Mouse (Mus musculus) testis, adult 10 weeks (tissue): ENCODE data around the gene Pus1. TPM values are rescaled to one million over a fixed set of nuclear protein-coding genes. Genes with fewer than 3 reads are reported as not detected.

Experiments
- polyA plus RNA-seq: library from polyadenylated mRNA; stranded (reverse); fragments of 350-450 nt; fragmentation: Illumina TruSeq; extraction: RNeasy Lipid Tissue Mini Kit (QIAGEN cat#74804); gene quantifications from one replicate; pipeline ENCODE4 v1.2.3, GENCODE M21; 2014; ENCODE audit warnings: low read depth, low replicate concordance

Pus1 gene
- not detected for polyA plus RNA-seq

DNA sequence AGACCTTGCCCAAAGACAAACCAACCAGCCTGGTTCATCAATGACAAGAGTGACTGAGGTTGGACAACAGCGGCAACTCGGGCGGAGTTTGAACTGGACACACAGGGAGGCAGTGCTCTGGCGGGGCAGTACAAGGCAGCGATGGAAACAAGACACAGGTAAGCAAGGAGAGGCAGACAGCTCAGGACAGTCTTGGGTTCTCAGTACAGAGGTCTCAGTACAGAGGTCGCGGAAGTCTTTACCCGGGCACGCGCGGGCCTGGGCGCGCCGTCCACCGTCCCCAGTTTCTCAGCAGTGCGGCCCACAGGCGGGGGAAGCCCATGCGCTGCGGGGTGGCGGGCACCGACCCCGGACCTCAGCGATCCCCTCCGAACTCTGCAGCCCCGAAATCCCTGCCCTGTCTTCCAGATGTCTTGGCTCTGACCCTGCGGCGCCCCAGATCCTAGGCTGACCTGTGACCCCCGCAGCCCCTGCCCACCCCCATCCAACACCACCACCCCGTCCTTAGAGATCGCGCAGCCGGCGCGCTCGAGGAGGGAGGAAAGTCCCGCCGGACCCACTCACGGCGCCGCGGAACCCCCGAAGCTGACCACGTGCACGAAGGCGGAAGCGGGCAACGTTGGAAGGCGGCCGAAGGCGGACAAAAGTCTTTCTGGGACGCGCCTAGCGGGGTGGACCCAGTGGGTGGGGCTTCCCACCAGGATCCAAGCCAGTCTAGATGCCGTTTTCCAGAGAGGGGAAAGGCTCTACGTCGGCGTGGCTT is at the start of gene Pus1:
Gene Pus1 (minus strand): TSS at position 662 of the 763 bp plus-strand sequence.

DNA sequence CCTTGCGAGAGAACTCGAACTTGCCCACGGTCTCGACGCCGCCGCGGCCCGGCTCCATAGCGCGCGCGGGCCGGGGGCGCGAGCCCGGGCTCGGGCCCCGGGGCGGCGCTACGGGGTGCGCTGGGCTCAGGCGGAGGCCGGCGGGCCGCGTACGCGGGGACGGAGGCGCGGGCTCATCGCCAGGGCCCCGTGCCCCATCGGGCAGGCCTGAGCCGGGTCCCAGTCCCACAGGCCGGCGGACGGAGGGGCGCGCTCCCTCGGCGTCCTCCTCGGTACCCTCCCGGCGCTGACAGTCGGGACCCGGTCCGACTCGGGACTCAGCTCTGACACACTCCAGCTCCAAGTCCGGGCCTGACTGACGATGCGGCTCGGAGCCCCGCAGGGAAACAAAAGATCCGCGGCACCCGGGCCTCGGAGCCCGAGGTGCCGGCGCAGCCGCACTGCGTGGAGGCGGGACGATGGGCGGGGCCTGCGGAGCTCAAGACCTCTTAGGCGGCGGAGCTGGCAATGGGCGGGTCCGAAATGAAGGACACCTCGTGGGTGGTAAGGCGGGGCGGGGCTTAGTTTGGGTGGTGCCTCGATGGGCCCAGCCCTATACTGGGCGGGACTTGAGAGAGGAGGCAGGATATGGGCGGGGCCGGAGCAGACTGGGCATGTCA is 29.3 kb upstream of the Pus1 start, which contains the start of gene Ulk1:
Gene Ulk1 (minus strand): TSS at position 431 of the 659 bp plus-strand sequence.

GRCm38 (mm10) chr5:110770448-110771158 is 9.9 kb downstream of the Pus1 start, which contains the start of gene Ep400:
Ep400 (minus strand) TSS chr5:110770717.

Other genes starting within 250 kb of the Pus1 start
- gene Galnt9, start 236.3 kb downstream of the Pus1 start, polyA plus RNA-seq, result not detected
- gene Noc4l, start 127.2 kb downstream of the Pus1 start, polyA plus RNA-seq, result 5.3 TPM
- gene Ddx51, start 127.2 kb downstream of the Pus1 start, polyA plus RNA-seq, result 4.6 TPM
- 63.1 TPM for gene Ep400, start 9.9 kb downstream of the Pus1 start, polyA plus RNA-seq
- 3.1 TPM for gene Ulk1, start 29.4 kb upstream of the Pus1 start, polyA plus RNA-seq
- 30.7 TPM for gene Hscb, start 59.1 kb upstream of the Pus1 start, polyA plus RNA-seq
- gene Chek2, start 59.3 kb upstream of the Pus1 start, polyA plus RNA-seq, result 3.4 TPM
- gene Ttc28, start 99.1 kb upstream of the Pus1 start, polyA plus RNA-seq, result 2.5 TPM